Mouse (Mus musculus) hindbrain, postnatal 0 days (tissue): ENCODE measurements around the gene Anapc11. TPM values are rescaled to one million over a fixed set of nuclear protein-coding genes. Genes with fewer than 3 reads are reported as not detected.

Source experiments
- ATAC-seq: fragments of 200-750 bp; cut with Nextera tagmentation; 2 replicates; pipeline ENCODE4 v1.8.0; 2017; ENCODE audit warnings: mild to moderate bottlenecking, moderate TSS enrichment, moderate library complexity
- DNase-seq: peaks from one replicate; pipeline ENCODE4 v3.0.0-alpha.2; 2015; ENCODE audit warnings: low spot score
- H3K27ac ChIP-seq: fragments of 300-500 bp; sonication (generic); 2 replicates; pipeline ENCODE4 v1.5.1; 2014; ENCODE audit warnings: mild to moderate bottlenecking
- H3K27me3 ChIP-seq: fragments of 300-500 bp; sonication (generic); 2 replicates; pipeline ENCODE4 v1.6.1; 2014; ENCODE audit warnings: low read length, mixed read lengths; ENCODE audit not compliant: insufficient read depth
- H3K36me3 ChIP-seq: fragments of 300-500 bp; sonication (generic); 2 replicates; pipeline ENCODE4 v1.6.1; 2014; ENCODE audit warnings: low read length, mixed read lengths; ENCODE audit not compliant: insufficient read depth
- H3K4me1 ChIP-seq: fragments of 300-500 bp; sonication (generic); 2 replicates; pipeline ENCODE4 v1.6.1; 2014; ENCODE audit warnings: antibody characterized with exemption, low read length, mixed read lengths; ENCODE audit not compliant: insufficient read depth
- H3K4me2 ChIP-seq: fragments of 300-500 bp; sonication (generic); 2 replicates; pipeline ENCODE4 v1.6.1; 2014; ENCODE audit warnings: low read depth, mild to moderate bottlenecking, low read length, moderate library complexity, mixed read lengths
- H3K4me3 ChIP-seq: fragments of 300-500 bp; sonication (generic); 2 replicates; pipeline ENCODE4 v1.5.1; 2014; ENCODE audit warnings: low read length
- H3K9ac ChIP-seq: fragments of 300-500 bp; sonication (generic); replicated peaks from 2 replicates; pipeline ENCODE4 v1.6.1; 2014; ENCODE audit warnings: mild to moderate bottlenecking, low read length, moderate library complexity, mixed read lengths
- H3K9me3 ChIP-seq: fragments of 300-500 bp; sonication (generic); 2 replicates; pipeline ENCODE4 v1.6.1; 2016; ENCODE audit warnings: low read length, mixed read lengths
- CTCF ChIP-seq: IDR thresholded peaks from 2 replicates; pipeline ENCODE4 v1.5.1; 2016; ENCODE audit warnings: antibody characterized with exemption, control low read depth, low read depth
- WGBS: fragments of 180-500 bp; shearing (Covaris S2); extraction: QIAGEN DNeasy Blood & Tissue Kit; methylation state at CpG from one replicate; pipeline ENCODE4 v1.1.7; 2014; 5-methylcytosine and 5-hydroxymethylcytosine counted together
- microRNA-seq, 2 experiments: library from miRNA; unstranded; fragments of <30 nt; microRNA quantifications; one replicate each; pipeline ENCODE4; 2016
- polyA plus RNA-seq: library from polyadenylated mRNA; unstranded; fragments of >200 nt; fragmentation: Nextera tagmentation; extraction: Ambion mirVana; gene quantifications from 2 replicates; pipeline ENCODE4 v1.2.1, GENCODE M21; 2015
- total RNA-seq: library from RNA; depleted of rRNA; stranded (reverse); fragments of >200 nt; gene quantifications from 2 replicates; pipeline ENCODE4 v1.2.3, GENCODE M21; 2014; rRNA removed

Anapc11 gene
- total and polyA plus RNA-seq, 2 experiments from 2014 or later: 39.6 to 198 TPM

GRCm38 (mm10) chr11:120651872-120652271 is 53.7 kb downstream of the Anapc11 start:
- H3K4me1 ChIP-seq: 0 out of 2 replicates have a peak, but pooled peaks cover 6% of the 10 kb centered on the region
- no peak overlapping the region for H3K4me2 ChIP-seq
- H3K4me3 ChIP-seq: no peak overlapping the region
- peaks cover 4% of the 10 kb centered on the region; the same call in 1 of the 2 replicates for H3K27me3 ChIP-seq
- H3K36me3 ChIP-seq: no peaks in the 10 kb centered on the region
- H3K9me3 ChIP-seq: no peaks in the 10 kb centered on the region
- ATAC-seq (no peak), DNase-seq (no peak)
- H3K27ac ChIP-seq: no peak overlapping the region
- peak; percentile 40 for TF ChIP-seq CTCF
- 73% methylated on average over 3 of the region's 3 CpGs for WGBS
- H3K9ac ChIP-seq: no peak overlapping the region

DNA sequence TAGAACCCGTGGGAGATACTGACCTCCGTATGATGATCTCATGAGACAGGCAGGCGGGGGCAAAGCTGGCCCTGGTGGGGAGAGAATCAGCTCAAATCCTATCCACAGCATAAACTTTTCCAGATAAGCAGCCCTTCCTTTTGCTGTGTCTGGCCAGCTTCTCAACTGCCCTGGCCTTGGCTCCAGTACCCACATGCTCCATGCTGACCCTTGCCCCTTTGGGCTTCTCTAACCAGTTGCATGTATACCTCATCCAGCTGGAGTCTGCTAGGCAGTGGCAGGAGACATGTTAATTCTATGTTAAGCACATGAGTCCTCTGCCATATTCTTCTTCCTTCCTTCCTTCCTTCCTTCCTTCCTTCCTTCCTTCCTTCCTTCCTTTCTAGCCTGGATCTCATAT is 56.5 kb downstream of the Anapc11 start:
- H3K27ac ChIP-seq: no peak overlapping the region
- H3K4me2 ChIP-seq: no peak overlapping the region
- 77% methylated on average over 3 of the region's 3 CpGs for WGBS
- no peak overlapping the region for H3K9ac ChIP-seq
- no peak for TF ChIP-seq CTCF
- peaks cover 31% of the 10 kb centered on the region for H3K27me3 ChIP-seq
- DNase-seq (no peak), ATAC-seq (no peak)
- H3K4me1 ChIP-seq: no peaks in the 10 kb centered on the region
- no peaks in the 10 kb centered on the region for H3K9me3 ChIP-seq
- no peaks in the 10 kb centered on the region for H3K36me3 ChIP-seq
- H3K4me3 ChIP-seq: no peak overlapping the region

GRCm38 (mm10) chr11:120657301-120657700 is 59.1 kb downstream of the Anapc11 start:
- Histone ChIP-seq H3K27me3 (peaks cover 56% of the 10 kb centered on the region), H3K9ac (no peak overlapping the region), H3K27ac (no peak overlapping the region), H3K4me2 (no peak overlapping the region), H3K36me3 (no peaks in the 10 kb centered on the region), H3K4me3 (no peak overlapping the region), H3K4me1 (no peaks in the 10 kb centered on the region), H3K9me3 (no peaks in the 10 kb centered on the region)
- 92% methylated on average over 4 of the region's 4 CpGs for WGBS
- no peak for TF ChIP-seq CTCF
- no peak for ATAC-seq
- no peak for DNase-seq

Small RNAs within 50 kb of the gene (microRNA-seq; reads per million reads assigned to microRNA genes)
- gene Mir6936: 0.72 to 1.2 reads per million in 2 experiments

Other genes starting within 250 kb of the Anapc11 start
Only the 30 nearest of the 35 such genes appear.
- gene Nploc4, start 160.7 kb upstream of the Anapc11 start, total RNA-seq: 65.8 and 76.3 TPM in 2 replicates
- gene Nploc4, start 160.7 kb upstream of the Anapc11 start, polyA plus RNA-seq: 27.1 and 28.3 TPM in 2 replicates
- gene Tspan10, start 155.8 kb upstream of the Anapc11 start, total RNA-seq: not detected in 2 replicates
- not detected in 2 replicates for gene Tspan10, start 155.8 kb upstream of the Anapc11 start, polyA plus RNA-seq
- not detected in 2 replicates for gene Pde6g, start 144.9 kb upstream of the Anapc11 start, total RNA-seq
- gene Pde6g, start 144.9 kb upstream of the Anapc11 start, polyA plus RNA-seq: 0.23 TPM in 1 of 2 replicates, not detected in the other
- 11.7 and 11.9 TPM in 2 replicates for gene Oxld1, start 140.4 kb upstream of the Anapc11 start, total RNA-seq
- 13.3 and 13.6 TPM in 2 replicates for gene Oxld1, start 140.4 kb upstream of the Anapc11 start, polyA plus RNA-seq
- 10.4 and 15.4 TPM in 2 replicates for gene Ccdc137, start 140.3 kb upstream of the Anapc11 start, total RNA-seq
- gene Ccdc137, start 140.3 kb upstream of the Anapc11 start, polyA plus RNA-seq: 17.3 and 18.7 TPM in 2 replicates
- gene Arl16, start 130.8 kb upstream of the Anapc11 start, total RNA-seq: 67.2 and 113 TPM in 2 replicates
- 71.2 and 73.0 TPM in 2 replicates for gene Arl16, start 130.8 kb upstream of the Anapc11 start, polyA plus RNA-seq
- 37.5 and 52.4 TPM in 2 replicates for gene Mrpl12, start 113.8 kb upstream of the Anapc11 start, total RNA-seq
- 147 and 155 TPM in 2 replicates for gene Mrpl12, start 113.8 kb upstream of the Anapc11 start, polyA plus RNA-seq
- 41.3 and 52.5 TPM in 2 replicates for gene Slc25a10, start 106.6 kb upstream of the Anapc11 start, total RNA-seq
- 28.0 and 28.8 TPM in 2 replicates for gene Slc25a10, start 106.6 kb upstream of the Anapc11 start, polyA plus RNA-seq
- gene Gcgr, start 67.7 kb upstream of the Anapc11 start, total RNA-seq: 0.99 and 3.1 TPM in 2 replicates
- gene Gcgr, start 67.7 kb upstream of the Anapc11 start, polyA plus RNA-seq: 1.0 TPM in 2 replicates
- gene Mcrip1, start 48.7 kb upstream of the Anapc11 start, total RNA-seq: 144 and 192 TPM in 2 replicates
- gene Mcrip1, start 48.7 kb upstream of the Anapc11 start, polyA plus RNA-seq: 250 and 257 TPM in 2 replicates
- not detected in 2 replicates for gene Ppp1r27, start 47.3 kb upstream of the Anapc11 start, total RNA-seq
- not detected in 2 replicates for gene Ppp1r27, start 47.3 kb upstream of the Anapc11 start, polyA plus RNA-seq
- 147 and 174 TPM in 2 replicates for gene P4hb, start 25.2 kb upstream of the Anapc11 start, total RNA-seq
- 222 TPM in 2 replicates for gene P4hb, start 25.2 kb upstream of the Anapc11 start, polyA plus RNA-seq
- 252 and 297 TPM in 2 replicates for gene Arhgdia, start 16.8 kb upstream of the Anapc11 start, total RNA-seq
- 403 and 425 TPM in 2 replicates for gene Arhgdia, start 16.8 kb upstream of the Anapc11 start, polyA plus RNA-seq
- gene Alyref, start 56 bp upstream of the Anapc11 start, total RNA-seq: 95.2 and 114 TPM in 2 replicates
- gene Alyref, start 56 bp upstream of the Anapc11 start, polyA plus RNA-seq: 185 and 189 TPM in 2 replicates
- 0.78 TPM in 1 of 2 replicates, not detected in the other for gene Npb, start 10.1 kb downstream of the Anapc11 start, total RNA-seq
- 1.8 and 3.0 TPM in 2 replicates for gene Npb, start 10.1 kb downstream of the Anapc11 start, polyA plus RNA-seq
- 120 and 142 TPM in 2 replicates for gene Pcyt2, start 19.5 kb downstream of the Anapc11 start, total RNA-seq
- 125 and 143 TPM in 2 replicates for gene Pcyt2, start 19.5 kb downstream of the Anapc11 start, polyA plus RNA-seq
- 30.8 and 32.8 TPM in 2 replicates for gene Sirt7, start 26.8 kb downstream of the Anapc11 start, total RNA-seq
- gene Sirt7, start 26.8 kb downstream of the Anapc11 start, polyA plus RNA-seq: 32.3 and 38.3 TPM in 2 replicates
- 35.9 and 39.3 TPM in 2 replicates for gene Mafg, start 35.2 kb downstream of the Anapc11 start, total RNA-seq
- 36.5 and 38.9 TPM in 2 replicates for gene Mafg, start 35.2 kb downstream of the Anapc11 start, polyA plus RNA-seq
- gene Pycr1, start 45.3 kb downstream of the Anapc11 start, total RNA-seq: 9.0 and 9.3 TPM in 2 replicates
- 13.2 and 13.8 TPM in 2 replicates for gene Pycr1, start 45.3 kb downstream of the Anapc11 start, polyA plus RNA-seq
- gene Myadml2, start 49.7 kb downstream of the Anapc11 start, total RNA-seq: 1.4 and 1.5 TPM in 2 replicates
- gene Myadml2, start 49.7 kb downstream of the Anapc11 start, polyA plus RNA-seq: 1.3 and 1.5 TPM in 2 replicates
- gene Notum, start 62.8 kb downstream of the Anapc11 start, total RNA-seq: 6.9 and 10.3 TPM in 2 replicates
- gene Notum, start 62.8 kb downstream of the Anapc11 start, polyA plus RNA-seq: 3.0 and 4.1 TPM in 2 replicates
- 105 and 130 TPM in 2 replicates for gene Aspscr1, start 74.6 kb downstream of the Anapc11 start, total RNA-seq
- 143 and 148 TPM in 2 replicates for gene Aspscr1, start 74.6 kb downstream of the Anapc11 start, polyA plus RNA-seq
- gene Cenpx, start 115.3 kb downstream of the Anapc11 start, total RNA-seq: 57.6 and 78.6 TPM in 2 replicates
- gene Cenpx, start 115.3 kb downstream of the Anapc11 start, polyA plus RNA-seq: 99.7 and 100 TPM in 2 replicates
- gene Lrrc45, start 115.5 kb downstream of the Anapc11 start, total RNA-seq: 35.4 and 49.1 TPM in 2 replicates
- gene Lrrc45, start 115.5 kb downstream of the Anapc11 start, polyA plus RNA-seq: 41.7 and 44.3 TPM in 2 replicates
- gene Rac3, start 123.0 kb downstream of the Anapc11 start, total RNA-seq: 669 and 698 TPM in 2 replicates
- 593 and 639 TPM in 2 replicates for gene Rac3, start 123.0 kb downstream of the Anapc11 start, polyA plus RNA-seq
- gene Dcxr, start 128.9 kb downstream of the Anapc11 start, total RNA-seq: 16.1 and 17.6 TPM in 2 replicates
- gene Dcxr, start 128.9 kb downstream of the Anapc11 start, polyA plus RNA-seq: 20.2 and 21.3 TPM in 2 replicates
- 4.7 and 6.1 TPM in 2 replicates for gene Cbr2, start 133.7 kb downstream of the Anapc11 start, total RNA-seq
- gene Cbr2, start 133.7 kb downstream of the Anapc11 start, polyA plus RNA-seq: 3.5 and 4.0 TPM in 2 replicates
- 0.42 and 1.3 TPM in 2 replicates for gene Hmga1b, start 164.4 kb downstream of the Anapc11 start, total RNA-seq
- gene Hmga1b, start 164.4 kb downstream of the Anapc11 start, polyA plus RNA-seq: 1.9 and 2.5 TPM in 2 replicates
- gene Rfng, start 185.8 kb downstream of the Anapc11 start, total RNA-seq: 93.6 and 97.0 TPM in 2 replicates
- gene Rfng, start 185.8 kb downstream of the Anapc11 start, polyA plus RNA-seq: 94.6 and 107 TPM in 2 replicates
- 304 and 314 TPM in 2 replicates for gene Gps1, start 185.9 kb downstream of the Anapc11 start, total RNA-seq
- gene Gps1, start 185.9 kb downstream of the Anapc11 start, polyA plus RNA-seq: 234 and 242 TPM in 2 replicates